Mouse (Mus musculus): ENCODE data around the gene Kmt2e. TPM values are rescaled to one million over a fixed set of nuclear protein-coding genes. Genes with fewer than 3 reads are reported as not detected.
A peak's percentile ranks its signal among the peaks of the same experiment; 100 is the strongest.

Gene Kmt2e
- polyA plus RNA-seq, 1 experiment from 2014 or later: 51.9 TPM

- Histone ChIP-seq H3K36me3 (ENCODE audit: control insufficient read depth, insufficient read depth, low read length) (no peaks in the 10 kb centered on the region), H3K9me3 (ENCODE audit: control insufficient read depth, low read length) (no peaks in the 10 kb centered on the region), H3K27me3 (ENCODE audit: control insufficient read depth, insufficient read depth, low read length) (no peaks in the 10 kb centered on the region), H3K4me1 (replicated peaks; ENCODE audit: control insufficient read depth, insufficient read depth) (no peaks in the 10 kb centered on the region), H3K4me2 (replicated peaks; ENCODE audit: low read depth) (no peak overlapping the region), H3K4me3 (ENCODE audit: low read depth, low read length) (no peak overlapping the region), H3K9ac (ENCODE audit: low read length) (no peak overlapping the region), H3K27ac (replicated peaks) (no peak overlapping the region)
- DNase-seq (ENCODE audit: low spot score): no peak
- WGBS: 83% methylated on average over 12 of the region's 12 CpGs
- TF ChIP-seq CTCF (IDR thresholded peaks at IDR 0.05; ENCODE audit: low read depth): no peak
- ATAC-seq (ENCODE audit: low FRiP score, low TSS enrichment): no peak
Measured at GRCm38 (mm10) chr5:23405666-23406404, 28.4 kb upstream of the Kmt2e start.

- peak overlapping the region; percentile 49 for H3K27ac ChIP-seq (replicated peaks)
- H3K4me1 ChIP-seq (replicated peaks; ENCODE audit: control insufficient read depth, insufficient read depth): no peaks in the 10 kb centered on the region
- no peak overlapping the region for H3K9ac ChIP-seq (ENCODE audit: low read length)
- H3K9me3 ChIP-seq (ENCODE audit: control insufficient read depth, low read length): no peaks in the 10 kb centered on the region
- no peak for ATAC-seq (ENCODE audit: low FRiP score, low TSS enrichment)
- DNase-seq (ENCODE audit: low spot score): no peak
- H3K4me2 ChIP-seq (replicated peaks; ENCODE audit: low read depth): no peak overlapping the region
- TF ChIP-seq CTCF (IDR thresholded peaks at IDR 0.05; ENCODE audit: low read depth): no peak
- TF ChIP-seq EP300 (optimal IDR thresholded peaks at IDR 0.05): no peak
- no peak overlapping the region for H3K4me3 ChIP-seq (ENCODE audit: low read depth, low read length)
- H3K27me3 ChIP-seq (ENCODE audit: control insufficient read depth, insufficient read depth, low read length): no peaks in the 10 kb centered on the region
- no peaks in the 10 kb centered on the region for H3K36me3 ChIP-seq (ENCODE audit: control insufficient read depth, insufficient read depth, low read length)
- WGBS: 59% methylated on average over 4 of the region's 4 CpGs
Measured at GRCm38 (mm10) chr5:23406405-23406745, 27.9 kb upstream of the Kmt2e start.

DNA sequence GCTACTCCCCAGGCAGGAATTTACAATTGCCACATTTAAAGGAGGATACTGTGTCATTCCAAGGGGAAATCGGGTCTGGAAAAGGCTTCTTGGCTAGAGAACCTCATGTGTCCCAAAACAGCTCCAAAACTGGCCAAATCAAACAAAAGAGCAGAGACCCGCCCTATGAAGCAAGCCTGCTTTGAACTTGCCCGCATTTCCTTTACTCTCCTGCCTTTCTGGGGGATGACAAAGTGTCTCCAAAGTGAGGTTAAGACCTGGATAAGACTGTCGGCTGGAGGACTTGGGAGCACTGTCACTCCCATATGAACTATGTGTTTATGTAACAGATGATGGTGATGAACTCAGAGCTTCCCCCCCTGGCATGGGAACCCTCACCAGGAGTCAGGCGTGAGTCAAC, 26.1 kb upstream of the Kmt2e start:
- no peak for DNase-seq (ENCODE audit: low spot score)
- no peaks in the 10 kb centered on the region; the same call in 1 of the 2 replicates for H3K4me1 ChIP-seq (replicated peaks; ENCODE audit: control insufficient read depth, insufficient read depth)
- no peak overlapping the region for H3K4me3 ChIP-seq (ENCODE audit: low read depth, low read length)
- WGBS: 30% methylated on average over 5 of the region's 5 CpGs
- TF ChIP-seq CTCF (IDR thresholded peaks at IDR 0.05; ENCODE audit: low read depth) (no peak), EP300 (optimal IDR thresholded peaks at IDR 0.05) (no peak)
- H3K27me3 ChIP-seq (ENCODE audit: control insufficient read depth, insufficient read depth, low read length): no peaks in the 10 kb centered on the region
- ATAC-seq (ENCODE audit: low FRiP score, low TSS enrichment): peak; percentile 36; the same call in 1 of the 2 replicates
- no peaks in the 10 kb centered on the region for H3K36me3 ChIP-seq (ENCODE audit: control insufficient read depth, insufficient read depth, low read length)
- no peak overlapping the region for H3K9ac ChIP-seq (ENCODE audit: low read length)
- H3K27ac ChIP-seq (replicated peaks): no peak overlapping the region
- no peaks in the 10 kb centered on the region for H3K9me3 ChIP-seq (ENCODE audit: control insufficient read depth, low read length)
- no peak overlapping the region for H3K4me2 ChIP-seq (replicated peaks; ENCODE audit: low read depth)

DNA sequence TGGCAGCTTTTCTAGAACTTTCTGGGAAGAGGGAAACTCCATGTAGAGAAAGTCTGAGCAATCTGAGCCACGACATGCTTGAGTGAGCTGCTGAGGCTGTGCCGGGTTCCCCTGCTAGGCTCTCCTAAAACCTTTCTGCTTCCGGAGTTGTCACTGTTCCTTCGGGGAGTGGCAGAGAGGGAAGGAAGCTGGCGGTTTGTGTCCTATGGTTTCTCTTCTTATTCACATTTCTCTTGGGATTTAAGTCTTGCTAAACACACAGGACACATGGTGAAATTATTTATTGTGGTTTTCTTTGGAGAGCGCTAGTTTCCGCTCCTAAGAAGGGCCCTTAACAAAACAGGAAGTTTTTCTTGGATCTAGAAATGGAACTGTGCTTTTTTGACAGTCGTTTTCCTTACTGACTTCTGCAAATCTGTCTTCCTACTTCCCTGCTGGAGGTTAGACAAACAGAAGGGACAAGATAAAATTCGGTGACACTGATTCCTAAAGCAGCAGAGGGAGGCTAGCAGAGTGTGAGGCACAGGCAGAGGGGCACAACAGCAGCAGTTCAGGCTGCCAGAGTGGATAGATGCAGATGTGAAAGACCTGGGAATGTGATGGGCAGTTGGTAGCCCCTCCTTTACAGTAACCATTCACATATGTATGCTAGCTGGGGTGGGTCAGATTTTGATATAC, 24.1 kb upstream of the Kmt2e start:
- DNase-seq (ENCODE audit: low spot score): no peak
- 47% methylated on average over 9 of the region's 9 CpGs for WGBS
- TF ChIP-seq CTCF (IDR thresholded peaks at IDR 0.05; ENCODE audit: low read depth) (no peak), EP300 (optimal IDR thresholded peaks at IDR 0.05) (no peak)
- Histone ChIP-seq H3K4me3 (ENCODE audit: low read depth, low read length) (no peak overlapping the region), H3K36me3 (ENCODE audit: control insufficient read depth, insufficient read depth, low read length) (no peaks in the 10 kb centered on the region), H3K27me3 (ENCODE audit: control insufficient read depth, insufficient read depth, low read length) (no peaks in the 10 kb centered on the region), H3K9ac (ENCODE audit: low read length) (no peak overlapping the region), H3K27ac (replicated peaks) (peak overlapping the region; percentile 50), H3K4me2 (replicated peaks; ENCODE audit: low read depth) (no peak overlapping the region), H3K9me3 (ENCODE audit: control insufficient read depth, low read length) (no peaks in the 10 kb centered on the region), H3K4me1 (replicated peaks; ENCODE audit: control insufficient read depth, insufficient read depth) (no peaks in the 10 kb centered on the region; the same call in 1 of the 2 replicates)
- ATAC-seq (ENCODE audit: low FRiP score, low TSS enrichment): no peak

- Histone ChIP-seq H3K9ac (ENCODE audit: low read length) (no peak overlapping the region), H3K9me3 (ENCODE audit: control insufficient read depth, low read length) (no peaks in the 10 kb centered on the region), H3K36me3 (ENCODE audit: control insufficient read depth, insufficient read depth, low read length) (no peaks in the 10 kb centered on the region), H3K4me3 (ENCODE audit: low read depth, low read length) (no peak overlapping the region), H3K27ac (replicated peaks) (no peak overlapping the region; the same call in 1 of the 2 replicates), H3K27me3 (ENCODE audit: control insufficient read depth, insufficient read depth, low read length) (no peaks in the 10 kb centered on the region), H3K4me1 (replicated peaks; ENCODE audit: control insufficient read depth, insufficient read depth) (no peaks in the 10 kb centered on the region; the same call in 1 of the 2 replicates), H3K4me2 (replicated peaks; ENCODE audit: low read depth) (no peak overlapping the region)
- DNase-seq (ENCODE audit: low spot score): no peak
- WGBS: 73% methylated on average over 2 of the region's 2 CpGs
- no peak for ATAC-seq (ENCODE audit: low FRiP score, low TSS enrichment)
- TF ChIP-seq CTCF (IDR thresholded peaks at IDR 0.05; ENCODE audit: low read depth): no peak
- TF ChIP-seq EP300 (optimal IDR thresholded peaks at IDR 0.05): no peak
Measured at GRCm38 (mm10) chr5:23410718-23411101, 23.5 kb upstream of the Kmt2e start.

- no peak for TF ChIP-seq EP300 (optimal IDR thresholded peaks at IDR 0.05)
- TF ChIP-seq CTCF (IDR thresholded peaks at IDR 0.05; ENCODE audit: low read depth): no peak
- Histone ChIP-seq H3K4me3 (ENCODE audit: low read depth, low read length) (no peak overlapping the region), H3K4me2 (replicated peaks; ENCODE audit: low read depth) (no peak overlapping the region), H3K9me3 (ENCODE audit: control insufficient read depth, low read length) (no peaks in the 10 kb centered on the region), H3K9ac (ENCODE audit: low read length) (no peak overlapping the region), H3K4me1 (replicated peaks; ENCODE audit: control insufficient read depth, insufficient read depth) (no peaks in the 10 kb centered on the region; the same call in 1 of the 2 replicates), H3K36me3 (ENCODE audit: control insufficient read depth, insufficient read depth, low read length) (no peaks in the 10 kb centered on the region), H3K27me3 (ENCODE audit: control insufficient read depth, insufficient read depth, low read length) (no peaks in the 10 kb centered on the region), H3K27ac (replicated peaks) (no peak overlapping the region)
- 77% methylated on average over 10 of the region's 10 CpGs for WGBS
- no peak for ATAC-seq (ENCODE audit: low FRiP score, low TSS enrichment)
- no peak for DNase-seq (ENCODE audit: low spot score)
Measured at GRCm38 (mm10) chr5:23411640-23412039, 22.6 kb upstream of the Kmt2e start.
